Mouse (Mus musculus) midbrain, embryonic 10.5 days (tissue): ENCODE measurements around the gene Slc4a3. TPM values are rescaled to one million over a fixed set of nuclear protein-coding genes. Genes with fewer than 3 reads are reported as not detected.

Experiments
- DNase-seq: peaks from one replicate; pipeline ENCODE4 v3.0.0-alpha.2; 2017; ENCODE audit warnings: low spot score
- H3K27ac ChIP-seq: fragments of 300-500 bp; sonication (generic); replicated peaks from 2 replicates; pipeline ENCODE4 v1.5.1; 2016; ENCODE audit warnings: mild to moderate bottlenecking
- H3K27me3 ChIP-seq: fragments of 300-500 bp; sonication (generic); 2 replicates; pipeline ENCODE4 v1.6.1; 2016; ENCODE audit warnings: low read depth, mild to moderate bottlenecking; ENCODE audit not compliant: poor library complexity, severe bottlenecking
- H3K36me3 ChIP-seq: fragments of 300-500 bp; sonication (generic); 2 replicates; pipeline ENCODE4 v1.6.1; 2016; ENCODE audit warnings: mild to moderate bottlenecking, moderate library complexity
- H3K4me1 ChIP-seq: fragments of 300-500 bp; sonication (generic); 2 replicates; pipeline ENCODE4 v1.6.1; 2016
- H3K4me3 ChIP-seq: fragments of 300-500 bp; sonication (generic); 2 replicates; pipeline ENCODE4 v1.5.1; 2016; ENCODE audit warnings: mild to moderate bottlenecking, moderate library complexity
- H3K9me3 ChIP-seq: fragments of 300-500 bp; sonication (generic); replicated peaks from 2 replicates; pipeline ENCODE4 v1.6.1; 2016; ENCODE audit warnings: mild to moderate bottlenecking
- WGBS: fragments of 180-500 bp; shearing (Covaris S2); methylation state at CpG from one replicate; pipeline ENCODE4 v1.1.7; 2016; 5-methylcytosine and 5-hydroxymethylcytosine counted together
- polyA plus RNA-seq: library from polyadenylated mRNA; unstranded; fragments of >200 nt; fragmentation: Nextera tagmentation; extraction: Ambion mirVana; gene quantifications from 2 replicates; pipeline ENCODE4 v1.2.1, GENCODE M21; 2016

The Slc4a3 gene
- polyA plus RNA-seq, 1 experiment from 2014 or later, result 13.2 TPM

GRCm38 (mm10) chr1:75597622-75598021, 51.6 kb downstream of the Slc4a3 start:
- no peak for DNase-seq
- H3K27me3 ChIP-seq, result peaks cover 42% of the 10 kb centered on the region
- no peaks in the 10 kb centered on the region for H3K9me3 ChIP-seq
- no peak overlapping the region for H3K4me3 ChIP-seq
- no peak overlapping the region for H3K27ac ChIP-seq
- no peaks in the 10 kb centered on the region for H3K36me3 ChIP-seq
- peaks cover 22% of the 10 kb centered on the region for H3K4me1 ChIP-seq

- no peaks in the 10 kb centered on the region for H3K36me3 ChIP-seq
- H3K27me3 ChIP-seq, result peaks cover 51% of the 10 kb centered on the region
- peaks cover 17% of the 10 kb centered on the region for H3K4me1 ChIP-seq
- no peak overlapping the region for H3K27ac ChIP-seq
- 8% methylated on average over 12 of the region's 12 CpGs for WGBS
- H3K4me3 ChIP-seq, result peak overlapping the region; percentile 30
- no peaks in the 10 kb centered on the region for H3K9me3 ChIP-seq
- peak; percentile 28 for DNase-seq
These were observed 55.7 kb downstream of the Slc4a3 start for GRCm38 (mm10) chr1:75601738-75602137.

- DNase-seq, result no peak
- Histone ChIP-seq H3K27ac (no peak overlapping the region), H3K27me3 (peaks cover 45% of the 10 kb centered on the region), H3K9me3 (no peaks in the 10 kb centered on the region), H3K4me3 (no peak overlapping the region), H3K36me3 (no peaks in the 10 kb centered on the region), H3K4me1 (peaks cover 17% of the 10 kb centered on the region)
- WGBS, result 90% methylated on average over 7 of the region's 7 CpGs
These were observed 57.5 kb downstream of the Slc4a3 start for GRCm38 (mm10) chr1:75603584-75603983.

GRCm38 (mm10) chr1:75608225-75608624, 62.2 kb downstream of the Slc4a3 start:
- Histone ChIP-seq H3K4me1 (peaks cover 38% of the 10 kb centered on the region), H3K27ac (no peak overlapping the region), H3K36me3 (no peaks in the 10 kb centered on the region), H3K9me3 (no peaks in the 10 kb centered on the region), H3K4me3 (no peak overlapping the region), H3K27me3 (peaks cover 12% of the 10 kb centered on the region; the same call in 1 of the 2 replicates)
- DNase-seq, result no peak
- WGBS, result 95% methylated on average over 7 of the region's 7 CpGs

GRCm38 (mm10) chr1:75608625-75609263, 62.7 kb downstream of the Slc4a3 start:
- no peaks in the 10 kb centered on the region for H3K36me3 ChIP-seq
- DNase-seq, result no peak
- H3K27me3 ChIP-seq, result peaks cover 11% of the 10 kb centered on the region; the same call in 1 of the 2 replicates
- WGBS, result 82% methylated on average over 11 of the region's 11 CpGs
- no peak overlapping the region for H3K27ac ChIP-seq
- H3K4me1 ChIP-seq, result peaks cover 39% of the 10 kb centered on the region
- no peaks in the 10 kb centered on the region for H3K9me3 ChIP-seq
- H3K4me3 ChIP-seq, result no peak overlapping the region

GRCm38 (mm10) chr1:75609264-75609662, 63.2 kb downstream of the Slc4a3 start:
- Histone ChIP-seq H3K27ac (no peak overlapping the region), H3K9me3 (no peaks in the 10 kb centered on the region), H3K36me3 (no peaks in the 10 kb centered on the region), H3K4me3 (no peak overlapping the region), H3K27me3 (peaks cover 13% of the 10 kb centered on the region; the same call in 1 of the 2 replicates), H3K4me1 (peaks cover 39% of the 10 kb centered on the region)
- DNase-seq, result no peak
- 91% methylated on average over 9 of the region's 9 CpGs for WGBS

GRCm38 (mm10) chr1:75610553-75610952, 64.5 kb downstream of the Slc4a3 start:
- Histone ChIP-seq H3K9me3 (no peaks in the 10 kb centered on the region), H3K36me3 (no peaks in the 10 kb centered on the region), H3K27ac (peak overlapping the region; percentile 66), H3K4me1 (peaks cover 39% of the 10 kb centered on the region), H3K27me3 (peaks cover 13% of the 10 kb centered on the region; the same call in 1 of the 2 replicates), H3K4me3 (no peak overlapping the region)
- DNase-seq, result no peak
- 36% methylated on average over 8 of the region's 8 CpGs for WGBS

Other genes with a start within 250 kb of the Slc4a3 start
- gene Dnpep, start 228.3 kb upstream of the Slc4a3 start, polyA plus RNA-seq, result 157 and 176 TPM in 2 replicates
- 1.1 and 2.8 TPM in 2 replicates for gene Des, start 185.9 kb upstream of the Slc4a3 start, polyA plus RNA-seq
- 23.6 and 26.9 TPM in 2 replicates for gene Speg, start 171.0 kb upstream of the Slc4a3 start, polyA plus RNA-seq
- gene Gmppa, start 110.3 kb upstream of the Slc4a3 start, polyA plus RNA-seq, result 70.2 and 73.1 TPM in 2 replicates
- gene Asic4, start 95.8 kb upstream of the Slc4a3 start, polyA plus RNA-seq, result 6.1 and 17.7 TPM in 2 replicates
- 24.4 and 25.2 TPM in 2 replicates for gene Chpf, start 67.0 kb upstream of the Slc4a3 start, polyA plus RNA-seq
- 9.9 and 17.4 TPM in 2 replicates for gene Tmem198, start 66.7 kb upstream of the Slc4a3 start, polyA plus RNA-seq
- gene Obsl1, start 39.8 kb upstream of the Slc4a3 start, polyA plus RNA-seq, result 35.2 and 35.7 TPM in 2 replicates
- gene Inha, start 39.2 kb upstream of the Slc4a3 start, polyA plus RNA-seq, result 1.7 and 2.7 TPM in 2 replicates
- gene Stk11ip, start 24.7 kb upstream of the Slc4a3 start, polyA plus RNA-seq, result 31.7 and 33.0 TPM in 2 replicates